Mouse (Mus musculus): Measurements from ENCODE around the gene Serpinb9b.

DNA sequence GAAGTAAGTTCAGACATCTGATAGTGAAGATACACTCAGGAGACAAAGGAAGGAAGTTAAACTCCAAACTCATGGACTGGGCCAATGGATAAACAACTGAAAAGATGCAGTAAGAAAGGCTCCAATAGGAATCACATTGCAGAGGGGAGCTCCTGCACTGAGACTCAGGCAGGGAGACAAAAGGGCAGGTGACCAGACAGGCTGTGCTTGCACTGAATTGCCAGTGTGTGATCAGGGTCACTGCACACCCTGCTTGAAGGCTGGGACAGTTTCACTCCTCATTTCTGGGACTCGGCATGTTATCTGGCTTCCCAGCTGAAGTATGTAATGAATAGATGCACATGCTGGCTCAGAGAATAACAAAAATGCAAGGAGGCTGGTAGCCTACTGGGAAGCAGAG is 35.8 kb downstream of the Serpinb9b start:
- TF ChIP-seq NRF1 (IDR thresholded peaks at IDR 0.05; ENCODE audit: insufficient read depth, low read depth, low read length, poor library complexity, severe bottlenecking) (no peak), ZC3H11A (IDR thresholded peaks at IDR 0.05; ENCODE audit: low read depth, low read length) (no peak), TCF12 (IDR thresholded peaks at IDR 0.05; ENCODE audit: low read depth, low read length) (no peak), HCFC1 (IDR thresholded peaks at IDR 0.05; ENCODE audit: low read depth, low read length) (no peak), MEF2A (IDR thresholded peaks at IDR 0.05; ENCODE audit: extremely low read depth, insufficient replicate concordance, low read depth, low read length, poor library complexity, severe bottlenecking) (no peak), MAFK (IDR thresholded peaks at IDR 0.05; ENCODE audit: borderline replicate concordance, low read depth, low read length) (no peak), CTCF (IDR thresholded peaks at IDR 0.05 in 2 of 3, conservative IDR thresholded peaks at IDR 0.05 in 1 of 3; ENCODE audit: control insufficient read depth in 1 of 3, insufficient read depth in 1 of 3, low read depth in 2 of 3, low read length in 3 of 3, poor library complexity in 1 of 3, severe bottlenecking in 1 of 3) (no peak), ZMIZ1 (IDR thresholded peaks at IDR 0.05; ENCODE audit: low read depth, low read length) (no peak), KAT2A (conservative IDR thresholded peaks at IDR 0.05; ENCODE audit: low read depth, low read length) (no peak), EP300 (IDR thresholded peaks at IDR 0.05; ENCODE audit: low read depth in 1 of 2, low read length in 2 of 2) (no peak), E2F4 (IDR thresholded peaks at IDR 0.05; ENCODE audit: borderline replicate concordance, low read depth, low read length) (no peak), MYC (IDR thresholded peaks at IDR 0.05; ENCODE audit: low read depth, low read length) (no peak), SMC3 (IDR thresholded peaks at IDR 0.05; ENCODE audit: low read depth, low read length) (no peak)

Measured in MEL (cell line).